Mouse (Mus musculus) small intestine, adult 2 months (tissue): Measurements from ENCODE around the gene Nbas. TPM values are rescaled to one million over a fixed set of nuclear protein-coding genes. Genes with fewer than 3 reads are reported as not detected.

Source experiments
- H3K27ac ChIP-seq: fragments of 200-500 bp; 2 replicates; pipeline ENCODE4 v1.5.1; 2012; ENCODE audit warnings: low read depth, low read length, control low read depth, inconsistent platforms; ENCODE audit not compliant: insufficient read depth
- H3K27me3 ChIP-seq: fragments of 200-500 bp; 2 replicates; pipeline ENCODE4 v1.6.1; 2012; ENCODE audit warnings: mild to moderate bottlenecking, moderate library complexity, low read length, inconsistent platforms; ENCODE audit not compliant: control insufficient read depth, insufficient read depth
- H3K36me3 ChIP-seq: fragments of 200-500 bp; 2 replicates; pipeline ENCODE4 v1.6.1; 2012; ENCODE audit warnings: mild to moderate bottlenecking, low read length, control low read depth, inconsistent platforms; ENCODE audit not compliant: control insufficient read depth, insufficient read depth
- H3K4me1 ChIP-seq: fragments of 200-500 bp; 2 replicates; pipeline ENCODE4 v1.6.1; 2012; ENCODE audit warnings: low read length, inconsistent platforms, mixed read lengths; ENCODE audit not compliant: control insufficient read depth, insufficient read depth, insufficient read length
- H3K4me3 ChIP-seq: fragments of 200-500 bp; 2 replicates; pipeline ENCODE4 v1.5.1; 2012; ENCODE audit warnings: low read depth, mild to moderate bottlenecking, control low read depth, inconsistent platforms, low read length, moderate library complexity
- CTCF ChIP-seq: fragments of 200-500 bp; IDR thresholded peaks from 2 replicates; pipeline ENCODE4 v1.5.1; 2012; ENCODE audit warnings: low read depth, mild to moderate bottlenecking, control low read depth, inconsistent platforms, low read length, moderate library complexity, mixed read lengths; ENCODE audit not compliant: insufficient replicate concordance, insufficient read length; ENCODE audit errors: extremely low read depth
- POLR2A ChIP-seq: fragments of 200-500 bp; IDR thresholded peaks from 2 replicates; pipeline ENCODE4 v1.6.1; 2012; ENCODE audit warnings: low read depth, mild to moderate bottlenecking, control low read depth, inconsistent platforms, low read length, moderate library complexity
- WGBS: fragments of 180-500 bp; shearing (Covaris S2); methylation state at CpG from one replicate; pipeline ENCODE4 v1.1.7; 2018; 5-methylcytosine and 5-hydroxymethylcytosine counted together
- polyA plus RNA-seq: library from polyadenylated mRNA; depleted of rRNA; stranded (reverse); fragments of >200 nt; gene quantifications from 2 replicates; pipeline ENCODE4 v1.2.3, GENCODE M21; 2012

The Nbas gene
- polyA plus RNA-seq, 1 experiment, result 17.2 TPM

DNA sequence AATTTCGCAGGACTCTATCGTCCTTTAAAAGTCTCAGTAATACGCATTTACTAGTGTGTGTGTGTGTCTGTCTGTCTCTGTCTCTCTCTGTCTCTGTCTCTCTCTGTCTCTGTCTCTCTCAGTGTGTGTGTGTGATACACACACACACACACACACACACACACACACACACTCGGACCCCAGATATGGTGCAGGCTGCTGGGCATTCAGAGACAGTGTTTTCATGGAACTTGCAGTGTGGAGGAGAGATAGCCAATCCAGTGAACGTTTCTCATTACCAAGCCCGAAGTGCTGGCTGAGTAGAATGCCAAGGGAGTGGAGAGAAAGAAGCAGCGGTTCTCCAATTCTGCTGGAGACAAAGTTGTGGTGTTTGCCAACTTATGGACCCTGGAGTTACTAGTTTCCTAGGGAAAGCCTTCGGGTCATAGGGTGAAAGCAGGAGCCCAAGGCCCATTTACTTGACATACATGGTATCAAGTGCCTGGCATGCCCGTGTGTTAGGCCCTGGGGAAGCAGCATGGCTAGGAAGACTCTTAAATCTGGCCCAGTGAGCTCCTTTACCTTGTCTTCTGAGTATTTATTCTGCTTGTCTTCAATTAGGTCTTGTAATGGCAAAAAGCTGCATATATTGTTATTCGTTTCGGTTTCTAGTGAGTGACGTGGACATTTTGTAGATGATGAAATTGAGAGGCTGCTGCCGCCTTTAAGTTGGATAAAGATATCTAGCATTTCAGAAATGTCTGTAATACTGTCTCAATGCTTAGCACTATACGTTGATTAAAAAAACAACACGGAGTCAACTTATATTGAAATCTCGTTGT is 847 bp downstream of the Nbas start:
- Histone ChIP-seq H3K27me3 (no peaks in the 10 kb centered on the region; the same call in 1 of the 2 replicates), H3K27ac (peak overlapping the region; percentile 44; the same call in 1 of the 2 replicates), H3K36me3 (peaks cover 4% of the 10 kb centered on the region), H3K4me1 (peaks cover 8% of the 10 kb centered on the region; the same call in 1 of the 2 replicates), H3K4me3 (peak overlapping the region; percentile 96)
- WGBS, result 11% methylated on average over 16 of the region's 16 CpGs
- TF ChIP-seq CTCF (no peak), POLR2A (no peak)

DNA sequence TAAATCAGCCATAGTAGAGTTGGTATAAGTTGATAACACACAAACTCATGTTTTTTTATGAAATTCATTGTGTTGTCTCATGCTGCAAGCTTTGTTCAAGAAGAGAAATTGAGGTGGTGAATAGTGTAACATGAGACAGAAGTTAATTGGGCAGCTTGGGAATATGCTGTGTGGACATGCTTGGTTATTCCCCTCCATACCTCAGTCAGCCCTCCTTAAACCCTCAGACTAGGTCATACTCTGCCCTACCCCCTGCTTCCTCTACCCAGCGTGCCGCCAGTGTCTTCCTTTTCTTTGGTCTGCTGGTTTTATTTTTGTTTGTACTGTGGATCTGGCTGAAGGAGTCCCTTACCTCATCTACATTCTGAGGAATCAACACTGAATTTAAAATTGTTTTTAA is 22.5 kb downstream of the Nbas start:
- H3K36me3 ChIP-seq, result peaks cover 15% of the 10 kb centered on the region
- TF ChIP-seq POLR2A, result no peak
- TF ChIP-seq CTCF, result no peak

DNA sequence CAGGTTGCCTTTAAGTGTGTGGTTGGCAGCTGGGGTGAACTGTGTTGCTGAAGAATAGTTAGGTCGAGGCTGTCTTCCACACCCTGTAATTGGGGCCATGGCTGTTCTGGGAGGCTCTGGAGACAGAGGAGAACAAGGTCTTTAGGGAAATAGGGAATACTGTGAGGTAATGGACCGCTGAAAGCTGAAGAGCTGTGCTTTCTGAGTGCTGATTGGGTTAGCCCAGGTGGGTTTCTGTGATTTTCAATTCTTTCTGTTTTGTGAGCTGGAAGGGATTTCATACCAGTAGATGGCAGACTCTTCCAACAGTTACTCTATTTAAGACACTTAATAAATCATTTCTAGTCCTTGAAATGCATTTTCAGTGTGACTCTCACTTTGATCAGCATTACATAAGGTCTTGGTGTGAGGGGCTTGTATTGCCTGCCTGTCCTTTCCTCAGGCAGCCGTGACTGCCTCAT is 24.5 kb downstream of the Nbas start:
- H3K27me3 ChIP-seq, result no peaks in the 10 kb centered on the region
- TF ChIP-seq POLR2A, result no peak
- TF ChIP-seq CTCF, result no peak
- 79% methylated on average over 3 of the region's 3 CpGs for WGBS
- H3K27ac ChIP-seq, result no peak overlapping the region
- H3K36me3 ChIP-seq, result peaks cover 15% of the 10 kb centered on the region
- no peak overlapping the region for H3K4me3 ChIP-seq
- no peaks in the 10 kb centered on the region for H3K4me1 ChIP-seq

More for the DNA sequence above, 22.5 kb downstream of the Nbas start:
- no peaks in the 10 kb centered on the region for H3K27me3 ChIP-seq
- no peak overlapping the region for H3K27ac ChIP-seq
- WGBS, result 95% methylated on average over 2 of the region's 2 CpGs
- no peak overlapping the region for H3K4me3 ChIP-seq
- no peaks in the 10 kb centered on the region for H3K4me1 ChIP-seq

DNA sequence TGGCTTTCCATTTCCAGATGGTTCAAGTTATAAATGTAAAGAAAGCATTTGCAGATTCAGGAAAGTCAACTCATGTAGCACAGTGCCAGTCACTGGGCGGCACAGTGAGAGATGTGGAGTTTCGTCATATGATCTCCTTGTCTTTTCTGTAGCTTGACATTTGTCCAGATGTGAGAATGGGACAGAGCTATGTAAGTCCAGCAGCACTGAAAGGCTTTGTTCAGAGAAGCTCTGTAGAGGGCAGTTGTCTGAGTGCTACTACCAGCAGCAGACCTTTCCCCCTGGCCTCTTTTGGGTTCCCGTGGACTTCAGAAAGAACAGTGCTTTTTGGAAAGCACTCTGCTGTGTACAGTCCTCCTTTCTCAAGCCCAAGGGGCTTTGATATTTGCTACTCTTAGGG is 34.1 kb downstream of the Nbas start:
- 95% methylated on average over 3 of the region's 3 CpGs for WGBS
- no peaks in the 10 kb centered on the region for H3K4me1 ChIP-seq

DNA sequence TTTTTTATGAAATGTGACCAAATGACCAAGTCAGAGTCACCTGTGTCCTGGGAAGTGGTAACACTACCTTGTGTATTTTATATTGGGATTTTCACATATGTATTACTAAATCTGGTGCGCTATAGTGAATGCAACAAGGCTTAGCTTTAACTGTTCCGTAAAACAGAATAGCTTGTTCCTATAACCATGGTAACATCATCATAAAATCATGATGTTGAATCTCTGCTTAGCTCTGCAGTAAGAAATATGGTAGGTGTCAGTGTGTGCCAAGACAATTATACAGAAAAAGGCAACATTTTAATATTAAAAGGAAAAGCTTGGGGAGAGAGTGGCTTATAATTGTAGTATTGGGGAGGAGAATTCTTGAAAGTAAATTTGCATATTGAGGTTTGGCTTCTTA is 45.0 kb downstream of the Nbas start:
- no peaks in the 10 kb centered on the region for H3K4me1 ChIP-seq
- no peaks in the 10 kb centered on the region for H3K27me3 ChIP-seq
- WGBS, result 98% methylated on average over 2 of the region's 2 CpGs
- no peak for TF ChIP-seq CTCF
- no peak for TF ChIP-seq POLR2A
- no peak overlapping the region for H3K4me3 ChIP-seq
- H3K36me3 ChIP-seq, result peaks cover 21% of the 10 kb centered on the region
- no peak overlapping the region for H3K27ac ChIP-seq

More for the DNA sequence above, 34.1 kb downstream of the Nbas start:
- Histone ChIP-seq H3K27me3 (no peaks in the 10 kb centered on the region), H3K4me3 (no peak overlapping the region), H3K36me3 (peaks cover 35% of the 10 kb centered on the region), H3K27ac (no peak overlapping the region)
- no peak for TF ChIP-seq CTCF
- no peak for TF ChIP-seq POLR2A

DNA sequence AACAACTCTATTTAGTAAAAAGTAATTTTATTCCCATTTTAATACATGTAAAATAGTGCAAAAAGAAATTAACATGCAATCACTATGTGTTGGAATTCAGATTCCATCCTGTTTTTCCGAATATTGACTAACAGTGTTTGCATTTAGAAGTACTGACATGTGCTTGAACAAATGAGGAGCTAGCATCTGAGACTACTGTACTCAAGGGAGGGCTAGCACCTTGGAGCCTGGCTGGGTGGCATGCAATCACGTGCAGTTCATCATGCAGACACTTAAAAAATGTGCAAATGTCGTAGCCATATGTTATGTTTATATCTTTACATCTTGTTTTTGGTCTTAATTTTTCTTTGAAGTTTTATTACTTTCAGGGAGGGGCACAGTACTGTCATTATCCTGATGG is 45.5 kb downstream of the Nbas start:
- H3K4me3 ChIP-seq, result no peak overlapping the region
- no peaks in the 10 kb centered on the region for H3K4me1 ChIP-seq
- 80% methylated on average over 3 of the region's 3 CpGs for WGBS
- H3K36me3 ChIP-seq, result peaks cover 21% of the 10 kb centered on the region
- no peak for TF ChIP-seq POLR2A
- TF ChIP-seq CTCF, result no peak
- no peaks in the 10 kb centered on the region for H3K27me3 ChIP-seq
- no peak overlapping the region for H3K27ac ChIP-seq

DNA sequence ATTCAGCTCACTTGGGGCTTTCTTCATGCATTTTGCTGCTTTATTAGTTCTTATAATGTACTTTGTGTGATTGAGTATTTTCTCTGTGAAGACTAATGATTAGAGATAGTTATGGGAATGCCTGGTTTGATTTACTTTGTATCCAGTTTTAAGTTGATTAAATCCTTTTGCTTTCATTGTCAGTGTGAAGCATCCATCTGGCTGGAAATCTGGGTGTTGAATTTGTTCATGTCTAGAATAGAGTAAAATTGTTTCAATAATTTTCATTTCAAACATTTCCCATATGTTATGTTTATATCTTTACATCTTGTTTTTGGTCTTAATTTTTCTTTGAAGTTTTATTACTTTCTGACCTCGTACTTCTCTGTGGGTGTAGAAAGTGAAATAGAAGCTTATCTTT is 46.1 kb downstream of the Nbas start:
- TF ChIP-seq CTCF (no peak), POLR2A (no peak)
- WGBS, result 73% methylated on average over 1 of the region's 1 CpGs

More for the DNA sequence above, 46.1 kb downstream of the Nbas start:
- H3K4me1 ChIP-seq, result no peaks in the 10 kb centered on the region
- no peak overlapping the region for H3K27ac ChIP-seq
- no peaks in the 10 kb centered on the region for H3K27me3 ChIP-seq
- peaks cover 17% of the 10 kb centered on the region for H3K36me3 ChIP-seq
- H3K4me3 ChIP-seq, result no peak overlapping the region
